Mouse (Mus musculus) CD4-positive helper T cell, adult 2 months (primary cell): ENCODE data around the gene Ofd1.
A peak's percentile ranks its signal among the peaks of the same experiment; 100 is the strongest.

Experiments
- DNase-seq: peaks from one replicate; pipeline ENCODE4 v3.0.0-alpha.2; 2012; ENCODE audit warnings: low read depth, missing footprints, low spot score

Gene Ofd1

DNA sequence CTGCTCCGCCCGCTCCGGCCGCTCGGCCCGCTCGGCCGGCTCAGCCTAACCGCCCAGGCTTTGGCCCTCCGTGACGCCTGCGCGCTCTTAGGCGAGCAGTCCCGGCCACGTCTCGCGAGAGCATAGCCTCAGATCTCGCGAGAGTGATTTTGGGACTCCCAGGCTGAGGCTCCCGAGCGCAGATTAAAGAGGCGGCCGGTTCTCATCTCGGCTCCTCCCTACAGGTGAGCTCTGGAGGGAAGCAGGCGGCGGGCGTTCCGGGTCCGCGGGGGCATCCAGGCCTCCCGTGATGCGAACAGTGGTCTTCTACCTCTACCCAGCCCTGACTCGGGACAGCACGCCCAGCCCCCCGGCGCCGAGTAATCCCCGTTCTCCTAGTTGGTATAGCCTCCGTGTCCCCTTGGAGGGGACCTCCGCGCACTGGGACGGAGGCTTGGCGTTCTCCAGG, at the start of gene Ofd1:
Gene Ofd1, minus strand, starts transcription at position 89 of the 448 bp plus-strand sequence.
- DNase-seq, result peak; percentile 93

- DNase-seq, result peak; percentile 90
Observed at GRCm38 (mm10) chrX:166479365-166479983, 39.0 kb upstream of the Ofd1 start, which contains the start of gene Rab9. TSS of gene Rab9 (minus strand) at chrX:166479867.

DNA sequence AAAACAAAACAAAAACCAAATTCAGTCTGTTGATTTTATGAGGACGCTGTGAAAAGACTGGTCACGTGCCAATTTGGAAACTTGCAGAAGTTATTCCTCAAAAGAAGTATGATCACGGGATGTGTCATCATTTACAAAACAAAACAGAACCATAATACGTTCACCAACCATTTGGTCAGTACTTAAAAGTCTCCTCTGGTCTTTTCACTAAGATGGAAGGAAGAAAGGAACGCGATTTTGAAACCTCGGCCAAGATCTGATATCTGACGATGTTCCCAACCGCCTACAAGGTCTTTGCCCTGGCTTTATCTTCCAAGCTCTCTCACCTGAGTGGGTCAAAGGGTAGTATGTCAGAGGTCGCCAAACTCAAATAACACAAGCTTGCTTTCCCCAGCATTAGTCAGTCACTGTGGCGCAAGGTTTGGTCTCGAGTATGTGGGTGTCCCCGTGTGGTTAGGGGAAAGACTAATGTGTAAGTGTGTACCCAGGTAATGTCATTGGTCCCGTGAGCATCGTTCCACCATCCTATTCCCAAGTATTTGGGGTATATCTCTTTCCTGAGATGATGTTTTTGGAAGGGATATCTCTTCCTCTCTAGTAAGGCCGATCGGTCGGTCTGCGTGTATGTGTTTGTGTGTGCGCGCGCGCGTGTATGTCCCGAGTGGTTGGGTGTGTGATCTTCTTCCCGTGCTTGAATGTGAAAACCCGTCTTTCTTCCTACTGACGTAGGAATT, 38.3 kb upstream of the Ofd1 start:
- peak; percentile 45 for DNase-seq

- DNase-seq, result no peak
Observed at GRCm38 (mm10) chrX:166477393-166477792, 36.9 kb upstream of the Ofd1 start.

DNA sequence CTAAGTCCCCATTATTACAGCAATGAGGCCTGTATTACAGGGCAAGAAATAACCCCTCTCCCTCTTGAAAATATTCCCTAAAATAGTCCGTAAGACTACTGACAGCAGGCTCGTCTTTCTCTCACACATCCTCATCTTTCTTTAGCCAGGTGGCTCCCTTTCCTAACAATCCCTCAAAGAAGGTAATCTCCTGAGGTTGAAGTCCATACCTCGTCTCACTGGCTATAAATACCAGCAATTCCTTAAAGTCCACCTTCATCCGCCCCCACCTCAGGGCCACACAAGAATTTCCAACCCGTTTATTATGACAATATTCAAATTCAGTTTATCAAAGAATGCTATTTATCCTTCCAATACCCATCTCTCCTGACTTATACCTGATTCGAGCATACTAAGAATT, 32.1 kb upstream of the Ofd1 start:
- DNase-seq, result no peak

DNA sequence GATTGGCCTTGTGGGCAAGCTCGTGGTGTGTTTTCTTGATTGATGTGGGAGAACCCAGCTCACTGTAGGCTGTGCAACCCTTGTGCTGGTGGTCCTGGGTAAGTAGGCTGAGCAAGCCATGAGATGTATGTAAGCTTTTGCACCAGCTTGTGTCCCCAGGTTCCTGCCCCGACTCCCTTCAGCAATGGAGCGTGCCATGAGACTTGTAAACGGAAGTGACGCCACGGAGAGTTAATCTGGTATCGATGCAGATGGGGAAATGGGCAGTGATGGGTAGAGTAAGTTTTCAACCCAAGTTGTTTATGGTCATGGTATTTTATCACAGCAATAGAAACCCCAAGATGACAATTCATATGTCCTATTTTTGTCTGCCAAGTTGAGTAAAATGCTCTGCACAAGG, 27.8 kb upstream of the Ofd1 start:
- DNase-seq, result no peak

DNA sequence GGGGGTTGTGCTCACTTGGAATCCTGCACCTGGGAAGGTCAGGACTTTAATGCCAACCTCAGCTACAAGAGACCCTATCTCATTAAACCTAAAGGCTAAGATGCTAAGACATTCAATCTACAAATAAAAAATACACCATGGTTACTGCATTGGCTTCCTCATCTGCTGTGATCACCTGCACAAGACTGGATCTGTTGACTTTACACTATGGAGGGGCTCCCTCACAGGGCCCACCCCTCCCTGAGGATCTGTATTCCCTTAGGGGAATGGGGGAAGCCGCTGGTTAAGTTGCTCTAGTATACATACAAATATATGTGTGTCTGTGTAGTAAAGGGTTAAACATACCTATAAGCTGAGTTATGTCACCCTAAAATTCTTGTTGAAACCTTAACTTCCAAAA, 15.0 kb upstream of the Ofd1 start:
- no peak for DNase-seq

DNA sequence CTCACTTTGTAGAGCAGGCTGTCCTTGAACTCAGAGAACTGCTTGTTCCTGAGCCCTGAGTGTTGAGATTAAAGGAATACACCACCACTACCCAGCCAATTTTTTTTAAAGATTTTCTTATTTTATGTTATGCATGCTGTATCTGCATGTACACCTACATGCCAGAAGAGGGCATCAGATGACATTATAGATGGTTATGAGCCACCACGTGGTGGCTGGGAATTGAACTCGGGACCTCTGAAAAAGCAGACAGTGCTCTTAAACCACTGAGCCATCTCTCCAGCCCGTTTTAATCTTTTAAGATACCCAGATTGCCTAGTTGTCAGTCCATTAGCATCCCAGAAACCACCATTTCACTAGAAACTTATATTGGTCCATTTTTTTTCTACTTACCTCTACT, 13.8 kb upstream of the Ofd1 start:
- no peak for DNase-seq

DNA sequence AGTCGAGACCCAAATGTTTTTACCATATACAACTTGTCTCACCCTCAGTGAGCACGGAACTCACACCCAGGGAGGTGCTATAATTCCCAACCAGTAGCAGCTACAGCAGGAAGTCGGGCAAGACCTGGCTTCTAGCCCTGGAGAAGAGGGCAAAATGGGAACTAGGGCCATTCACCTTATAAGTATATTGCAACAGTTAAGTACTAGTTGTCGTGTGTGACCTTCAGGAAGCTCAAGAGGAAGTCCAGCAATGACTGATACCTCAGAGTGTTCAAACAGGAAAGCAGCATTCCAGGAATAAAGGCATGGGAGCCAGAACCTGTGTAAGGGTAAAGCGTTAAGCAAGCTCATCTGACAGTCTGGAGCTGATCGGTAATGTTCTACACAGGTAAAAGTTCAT, 13.0 kb upstream of the Ofd1 start:
- DNase-seq, result no peak

- DNase-seq, result no peak
Observed at GRCm38 (mm10) chrX:166444552-166444951, 4.0 kb upstream of the Ofd1 start.

DNA sequence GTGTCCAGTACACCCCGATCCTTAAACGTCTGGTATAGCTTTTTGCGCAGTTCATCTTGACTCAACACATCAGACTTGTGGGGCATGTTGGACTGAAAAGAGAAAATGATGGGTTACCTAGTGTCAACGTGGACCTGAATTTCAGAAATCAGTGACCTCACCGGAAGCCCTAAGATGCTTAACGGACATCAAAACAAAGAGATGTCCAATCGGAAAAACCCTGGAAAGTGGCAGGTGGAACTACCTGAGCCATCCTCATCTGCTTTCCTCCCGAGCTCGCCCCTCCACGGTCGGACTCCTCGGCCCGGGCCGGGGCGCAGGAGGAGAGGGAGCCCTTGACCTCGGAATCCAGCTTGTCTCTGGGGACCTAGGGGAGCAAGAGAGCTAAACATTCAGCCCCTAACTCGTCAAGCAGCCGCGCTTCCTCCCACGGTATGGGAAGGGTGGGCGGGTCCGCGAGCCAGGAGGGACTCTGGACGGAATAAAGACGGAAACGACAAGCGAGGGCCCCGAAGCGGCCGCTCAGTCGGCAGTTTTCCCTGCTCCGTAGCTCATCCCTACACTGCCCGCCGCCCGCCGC, 378 bp downstream of the Ofd1 start, which contains the start of gene Trappc2:
Gene Trappc2, plus strand, starts transcription at position 539 of the 580 bp plus-strand sequence.
- no peak for DNase-seq

GRCm38 (mm10) chrX:166434812-166435211, 5.7 kb downstream of the Ofd1 start:
- no peak for DNase-seq

DNA sequence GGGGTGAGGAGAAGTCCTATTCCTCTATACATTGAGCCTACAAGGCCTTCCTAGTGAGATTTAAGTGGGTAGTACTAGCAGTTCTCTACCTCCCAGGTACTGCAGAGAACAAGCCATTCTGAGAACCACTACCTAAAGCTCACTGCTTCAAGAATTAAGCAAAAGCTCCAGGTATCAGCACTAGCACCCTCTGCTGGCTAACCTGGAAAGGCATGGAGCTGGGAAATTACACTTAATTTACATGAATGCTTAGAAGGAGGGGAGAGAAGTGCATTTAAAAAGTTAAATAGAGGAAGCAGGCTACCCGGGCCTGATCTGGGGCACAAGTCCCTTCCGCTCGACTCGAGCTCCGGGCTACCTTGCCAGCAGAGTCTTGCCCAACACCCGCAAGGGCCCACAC, 24.3 kb downstream of the Ofd1 start:
- DNase-seq, result peak; percentile 19

GRCm38 (mm10) chrX:166407865-166408264, 32.6 kb downstream of the Ofd1 start:
- no peak for DNase-seq

GRCm38 (mm10) chrX:166393753-166394152, 46.8 kb downstream of the Ofd1 start:
- DNase-seq, result no peak

DNA sequence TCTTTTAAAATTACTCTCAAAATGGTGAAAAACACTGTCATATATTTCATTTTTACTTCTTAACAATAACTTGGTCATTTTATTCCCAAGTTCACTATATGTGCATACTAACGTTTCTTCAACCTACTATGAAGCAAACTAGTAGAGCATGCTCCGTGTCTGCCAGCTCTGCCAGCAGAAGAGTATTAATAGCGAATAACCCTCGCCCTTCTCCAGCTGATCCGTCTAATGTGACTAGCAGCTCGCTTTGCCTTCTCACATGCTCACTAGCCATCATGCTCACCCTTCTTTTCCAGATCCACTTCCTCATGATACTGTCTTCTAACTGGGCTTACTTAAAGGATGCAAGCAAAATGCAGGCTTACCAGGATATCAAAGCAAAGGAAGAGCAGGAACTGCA, 53.8 kb downstream of the Ofd1 start:
- DNase-seq, result no peak

DNA sequence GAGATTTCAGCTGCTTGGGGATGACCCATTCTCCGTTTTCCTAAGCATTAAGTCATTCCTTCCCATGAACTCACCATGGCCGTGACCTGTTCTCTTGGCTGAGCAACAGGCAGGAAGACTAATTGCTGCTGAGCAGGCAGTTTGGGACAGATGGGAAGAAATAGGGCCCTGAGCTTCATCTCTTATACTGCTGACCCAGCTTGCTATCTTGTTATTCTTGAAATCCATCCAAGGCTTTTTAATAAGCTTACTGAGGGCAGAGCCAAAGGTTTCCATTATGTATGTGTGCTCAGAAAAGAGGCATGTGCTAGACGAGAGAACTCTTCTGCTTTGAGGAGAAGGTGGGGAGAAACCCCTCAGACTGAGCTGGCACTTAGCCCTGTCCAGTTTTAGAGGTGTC, 55.6 kb downstream of the Ofd1 start:
- DNase-seq, result no peak

GRCm38 (mm10) chrX:166383606-166384005, 56.9 kb downstream of the Ofd1 start:
- no peak for DNase-seq

DNA sequence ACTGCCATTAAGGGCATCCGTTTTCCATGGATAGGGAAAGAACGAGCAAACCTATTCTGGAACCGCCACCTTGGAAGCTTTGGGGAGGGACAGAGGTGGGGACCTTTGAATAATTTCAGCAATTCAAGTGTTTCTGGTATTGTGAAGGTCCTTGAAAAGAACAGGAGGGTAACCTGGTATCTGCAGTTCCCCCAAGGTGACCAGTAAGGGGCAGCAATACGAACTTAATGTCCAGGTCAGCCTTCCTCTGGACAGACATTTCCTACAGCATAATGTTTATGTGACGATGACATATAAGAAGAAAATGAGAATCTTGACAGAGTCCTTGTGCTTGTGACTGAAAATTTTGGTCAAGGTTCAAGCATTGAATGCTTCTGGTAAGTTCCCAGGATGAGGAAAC, 61.9 kb downstream of the Ofd1 start:
- DNase-seq, result no peak

DNA sequence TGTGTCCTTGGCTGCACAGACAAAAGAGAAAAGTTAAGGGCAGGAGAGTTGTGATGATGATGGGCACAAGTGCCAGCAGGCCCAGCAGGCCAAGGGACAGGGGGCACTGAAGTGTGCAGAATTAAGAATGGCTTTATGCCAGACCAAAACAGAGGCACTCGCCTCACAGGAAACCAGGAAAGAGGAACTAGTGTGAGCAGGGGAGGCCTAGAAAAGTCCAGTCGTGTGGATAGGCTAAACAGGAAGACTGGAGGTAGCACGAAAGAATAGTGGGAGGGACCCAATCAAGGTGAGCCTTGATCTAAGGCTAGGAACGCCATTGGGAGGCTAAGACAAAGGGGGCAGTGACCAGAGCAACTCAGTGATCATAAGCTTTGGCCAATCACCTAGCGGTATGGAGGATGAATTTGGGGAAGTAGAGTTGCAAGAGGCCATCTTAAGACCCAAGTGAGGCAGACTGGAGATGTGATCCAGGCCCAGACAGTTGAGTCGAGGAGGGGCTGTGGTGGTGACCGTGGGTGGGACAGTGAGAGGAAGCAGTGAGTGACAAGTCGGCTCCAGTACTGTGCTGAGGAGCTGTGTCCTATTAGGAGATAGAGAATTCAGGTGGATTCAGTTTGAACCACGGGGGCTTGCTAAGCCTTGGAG, 63.7 kb downstream of the Ofd1 start:
- no peak for DNase-seq

GRCm38 (mm10) chrX:166365458-166366213, 74.9 kb downstream of the Ofd1 start:
- DNase-seq, result no peak

- peak; percentile 13 for DNase-seq
Observed at GRCm38 (mm10) chrX:166360455-166360854, 80.0 kb downstream of the Ofd1 start.
